Mouse (Mus musculus): ENCODE results near the gene Pdlim5. TPM values are rescaled to one million over a fixed set of nuclear protein-coding genes. Genes with fewer than 3 reads are reported as not detected.
"Not testable (repeated sequence)": the region's sequence is repeated elsewhere in the genome, so short reads cannot be mapped to it uniquely, and the experiment has no call there.

The Pdlim5 gene
- 100 to 1,000 TPM in 1 of 2 experiments, 10 to 100 TPM in 1; 36.0 to 107 TPM for total RNA-seq (2021)
- 38.6 and 67.5 TPM in 2 replicates for polyA plus RNA-seq (2012; rRNA removed)
- long read RNA-seq, full-length matches to known transcripts, result 7 of 11 reads
- long read RNA-seq, partial matches to known transcripts, result 3 of 11 reads
- long read RNA-seq, other reads (novel, unspliced or antisense), result 1 of 11 reads

GRCm38 (mm10) chr3:142395520-142396193, at the start of gene Pdlim5:
Gene Pdlim5 (minus strand): TSS chr3:142395696.
- DNase-seq, result peak; percentile 99

- DNase-seq, result no peak
Observed at GRCm38 (mm10) chr3:142443710-142444043, 48.2 kb upstream of the Pdlim5 start.

GRCm38 (mm10) chr3:142443006-142443709, 47.7 kb upstream of the Pdlim5 start:
- DNase-seq, result peak; percentile 89

- no peak for DNase-seq
Observed at GRCm38 (mm10) chr3:142442161-142442560, 46.7 kb upstream of the Pdlim5 start.

GRCm38 (mm10) chr3:142441142-142441541, 45.6 kb upstream of the Pdlim5 start:
- DNase-seq, result no peak

- DNase-seq, result peak; percentile 11
Observed at GRCm38 (mm10) chr3:142440191-142440590, 44.7 kb upstream of the Pdlim5 start.

- peak; percentile 53 for DNase-seq
Observed at GRCm38 (mm10) chr3:142439591-142440093, 44.1 kb upstream of the Pdlim5 start.

- DNase-seq, result not testable (repeated sequence)
Observed at GRCm38 (mm10) chr3:142438630-142439029, 43.1 kb upstream of the Pdlim5 start.

- no peak for DNase-seq
Observed at GRCm38 (mm10) chr3:142436824-142437223, 41.3 kb upstream of the Pdlim5 start.

- no peak for DNase-seq
Observed at GRCm38 (mm10) chr3:142436212-142436611, 40.7 kb upstream of the Pdlim5 start.

- DNase-seq, result no peak
Observed at GRCm38 (mm10) chr3:142434786-142435168, 39.3 kb upstream of the Pdlim5 start.

GRCm38 (mm10) chr3:142434127-142434785, 38.8 kb upstream of the Pdlim5 start:
- DNase-seq, result no peak

GRCm38 (mm10) chr3:142431481-142431880, 36.0 kb upstream of the Pdlim5 start:
- no peak for DNase-seq

- no peak for DNase-seq
Observed at GRCm38 (mm10) chr3:142430048-142430447, 34.6 kb upstream of the Pdlim5 start.

- DNase-seq, result no peak
Observed at GRCm38 (mm10) chr3:142426806-142427205, 31.3 kb upstream of the Pdlim5 start.

GRCm38 (mm10) chr3:142424134-142424533, 28.6 kb upstream of the Pdlim5 start:
- DNase-seq, result no peak

- no peak for DNase-seq
Observed at GRCm38 (mm10) chr3:142423501-142423917, 28.0 kb upstream of the Pdlim5 start.

GRCm38 (mm10) chr3:142422229-142422628, 26.7 kb upstream of the Pdlim5 start:
- DNase-seq, result no peak

GRCm38 (mm10) chr3:142421470-142421869, 26.0 kb upstream of the Pdlim5 start:
- DNase-seq, result no peak

GRCm38 (mm10) chr3:142417996-142418395, 22.5 kb upstream of the Pdlim5 start:
- DNase-seq, result no peak

- DNase-seq, result peak; percentile 12
Observed at GRCm38 (mm10) chr3:142413345-142413885, 17.9 kb upstream of the Pdlim5 start.

- no peak for DNase-seq
Observed at GRCm38 (mm10) chr3:142410930-142411329, 15.4 kb upstream of the Pdlim5 start.
